Mouse (Mus musculus) ovary, postnatal 14 days (tissue): ENCODE data around the gene Ceacam13.
"Not testable (repeated sequence)": the region's sequence is repeated elsewhere in the genome, so short reads cannot be mapped to it uniquely, and the experiment has no call there.

Experiments
- DNase-seq: peaks from one replicate; pipeline ENCODE4 v3.0.0; 2022; ENCODE audit warnings: low spot score

The Ceacam13 gene

DNA sequence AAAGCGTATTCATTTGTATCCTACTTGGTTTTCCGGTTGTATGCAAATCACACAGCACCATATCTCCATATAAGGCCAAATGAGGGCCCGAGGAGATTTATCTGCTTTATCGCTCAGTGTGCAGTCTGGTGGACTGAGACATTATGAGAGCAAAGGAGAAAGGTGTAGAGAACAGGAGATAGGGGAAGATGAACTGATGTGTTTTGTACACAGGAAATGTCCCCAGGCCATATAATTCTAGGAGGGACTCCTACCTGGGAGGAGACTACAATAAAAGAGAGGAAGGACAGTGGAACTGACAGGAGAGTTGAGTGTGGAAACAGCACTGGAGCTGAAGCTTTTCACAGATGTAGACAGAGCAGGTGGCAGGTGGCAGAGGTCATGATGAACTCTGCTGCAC is at the start of gene Ceacam13:
Gene Ceacam13, plus strand, starts transcription at position 301 of the 400 bp plus-strand sequence.
- no peak for DNase-seq

DNA sequence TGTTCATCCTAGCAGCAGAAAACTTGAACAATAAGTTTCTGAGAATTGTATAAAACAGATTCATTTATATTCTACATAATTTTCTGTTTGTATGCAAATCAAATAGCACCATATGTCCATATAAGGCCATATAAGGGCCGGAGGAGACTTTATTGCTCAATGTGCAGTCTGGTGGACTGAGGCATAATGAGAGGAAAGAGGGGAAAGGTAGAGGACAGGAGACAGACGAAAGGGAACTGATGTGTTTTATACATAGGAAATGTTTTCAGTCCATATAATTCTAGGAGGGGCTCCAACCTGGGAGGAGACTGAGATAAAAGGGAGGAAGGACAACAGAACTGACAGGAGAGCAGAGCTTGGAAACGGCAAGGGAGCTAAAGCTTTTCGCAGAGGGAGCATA is 37.9 kb upstream of the Ceacam13 start, which contains the start of gene Ceacam11:
Gene Ceacam11, plus strand, starts transcription at position 301 of the 400 bp plus-strand sequence.
- no peak for DNase-seq

DNA sequence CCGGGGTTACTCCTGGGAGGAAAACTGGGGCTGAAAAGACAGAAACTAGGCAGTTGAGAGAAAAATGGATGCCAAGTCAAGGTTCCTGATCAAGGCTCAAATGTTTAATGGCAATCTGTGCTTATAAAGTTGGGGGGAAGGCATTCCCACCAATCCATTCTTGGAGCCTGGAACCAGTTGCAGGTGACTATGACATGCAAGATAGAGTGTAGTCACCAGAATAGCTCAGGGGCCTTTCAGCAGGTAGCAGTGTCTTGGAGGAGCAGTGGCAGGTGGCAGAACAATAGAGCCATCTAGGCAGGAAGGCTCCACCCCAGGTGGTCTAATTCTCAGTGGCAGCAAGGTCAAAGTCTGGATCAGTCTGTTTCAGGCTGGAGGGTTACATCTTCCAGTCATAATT is 8.6 kb upstream of the Ceacam13 start:
- DNase-seq = not testable (repeated sequence)

DNA sequence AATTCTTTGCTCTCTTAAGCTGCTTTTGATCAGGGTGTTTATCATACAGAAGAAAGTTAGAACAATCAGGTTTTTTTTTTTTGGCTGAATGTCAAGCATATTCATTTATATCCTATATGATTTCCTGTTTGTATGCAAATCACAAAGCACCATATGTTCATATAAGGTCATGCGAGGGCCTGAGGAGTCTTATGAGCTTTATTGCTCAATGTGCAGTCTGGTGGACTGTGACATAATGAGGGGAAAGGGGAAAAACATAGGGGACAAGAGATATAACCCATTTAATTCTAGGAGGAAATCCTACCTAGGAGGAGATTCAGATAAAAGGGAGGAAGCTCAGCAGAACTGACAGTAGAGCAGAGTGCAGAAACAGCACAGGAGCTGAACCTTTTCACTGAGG is 55.9 kb downstream of the Ceacam13 start, which contains the start of gene Ceacam12:
Gene Ceacam12, plus strand, starts transcription at position 301 of the 400 bp plus-strand sequence.
- DNase-seq = no peak
